Mouse (Mus musculus) effector memory CD4-positive, alpha-beta T cell, adult 5 months (primary cell): Measurements from ENCODE around the gene Gm20822. TPM values are rescaled to one million over a fixed set of nuclear protein-coding genes. Genes with fewer than 3 reads are reported as not detected.

Source experiments
- polyA plus RNA-seq: library from polyadenylated mRNA; unstranded; fragments of 100-300 nt; shearing (Covaris generic); gene quantifications from one replicate; pipeline ENCODE4 v1.2.1, GENCODE M21; 2017

Gm20822 gene
- not detected for polyA plus RNA-seq

DNA sequence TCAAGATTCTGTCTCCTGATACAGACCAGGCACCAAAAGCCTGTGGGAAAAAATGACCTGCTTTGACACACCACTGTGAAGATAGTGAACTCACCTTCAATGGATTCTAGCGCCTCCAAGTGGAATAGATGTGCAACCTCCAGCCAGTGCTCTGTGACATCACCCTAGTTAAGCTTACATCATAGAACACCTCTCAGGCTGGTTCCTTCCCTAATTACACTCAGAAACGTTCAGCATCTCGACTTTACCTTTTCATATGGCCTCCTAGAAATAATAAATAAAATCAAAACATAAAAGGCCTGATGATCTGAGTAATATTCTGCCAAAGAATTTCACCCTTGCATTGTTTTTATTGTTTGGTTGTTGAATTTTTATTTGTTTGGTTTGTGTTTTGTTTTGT, at the start of gene Gm20822:
Gm20822 (minus strand) TSS at position 101 of the 400 bp plus-strand sequence.

